Mouse (Mus musculus) fat pad, adult 2 months (tissue): ENCODE results near the gene Cfap45.

ENCODE experiments used
- DNase-seq: peaks from one replicate; pipeline ENCODE4 v3.0.0-alpha.2; 2011; ENCODE audit warnings: low read depth, low spot score; ENCODE audit errors: extremely low read depth

The Cfap45 gene

GRCm38 (mm10) chr1:172520576-172521440, at the start of gene Cfap45:
Gene Cfap45, plus strand, starts transcription at chr1:172520801.
- DNase-seq: no peak

- no peak for DNase-seq
Measured at GRCm38 (mm10) chr1:172472909-172473308, 47.7 kb upstream of the Cfap45 start.

- DNase-seq: no peak
Measured at GRCm38 (mm10) chr1:172474196-172474595, 46.4 kb upstream of the Cfap45 start.

- no peak for DNase-seq
Measured at GRCm38 (mm10) chr1:172475054-172475741, 45.4 kb upstream of the Cfap45 start, which contains the start of gene Slamf9. Gene Slamf9, plus strand, starts transcription at chr1:172475358.

GRCm38 (mm10) chr1:172478020-172478419, 42.6 kb upstream of the Cfap45 start:
- DNase-seq: no peak

GRCm38 (mm10) chr1:172480376-172480775, 40.2 kb upstream of the Cfap45 start:
- DNase-seq: peak; percentile 85

GRCm38 (mm10) chr1:172481111-172481510, 39.5 kb upstream of the Cfap45 start:
- no peak for DNase-seq

- DNase-seq: peak; percentile 87
Measured at GRCm38 (mm10) chr1:172481540-172482280, 38.9 kb upstream of the Cfap45 start, which contains the start of gene Igsf9. Gene Igsf9, plus strand, starts transcription at chr1:172481788.

- no peak for DNase-seq
Measured at GRCm38 (mm10) chr1:172482518-172483360, 37.9 kb upstream of the Cfap45 start.

- no peak for DNase-seq
Measured at GRCm38 (mm10) chr1:172483361-172483660, 37.3 kb upstream of the Cfap45 start.

- no peak for DNase-seq
Measured at GRCm38 (mm10) chr1:172484236-172484635, 36.4 kb upstream of the Cfap45 start.

GRCm38 (mm10) chr1:172484671-172485070, 35.9 kb upstream of the Cfap45 start:
- DNase-seq: no peak

- DNase-seq: no peak
Measured at GRCm38 (mm10) chr1:172485821-172486220, 34.8 kb upstream of the Cfap45 start.

GRCm38 (mm10) chr1:172486236-172486635, 34.4 kb upstream of the Cfap45 start:
- no peak for DNase-seq

- no peak for DNase-seq
Measured at GRCm38 (mm10) chr1:172486651-172487050, 34.0 kb upstream of the Cfap45 start.

- DNase-seq: no peak
Measured at GRCm38 (mm10) chr1:172487859-172488258, 32.7 kb upstream of the Cfap45 start.

- no peak for DNase-seq
Measured at GRCm38 (mm10) chr1:172488831-172489230, 31.8 kb upstream of the Cfap45 start.

- no peak for DNase-seq
Measured at GRCm38 (mm10) chr1:172489585-172490250, 30.9 kb upstream of the Cfap45 start.

- DNase-seq: no peak
Measured at GRCm38 (mm10) chr1:172490261-172490661, 30.3 kb upstream of the Cfap45 start.

- no peak for DNase-seq
Measured at GRCm38 (mm10) chr1:172492047-172492446, 28.6 kb upstream of the Cfap45 start.
